Mouse (Mus musculus) monocyte, adult 5-6 weeks (primary cell): ENCODE measurements around the gene Vmn1r9. TPM values are rescaled to one million over a fixed set of nuclear protein-coding genes. Genes with fewer than 3 reads are reported as not detected.
"Not testable (repeated sequence)": the region's sequence is repeated elsewhere in the genome, so short reads cannot be mapped to it uniquely, and the experiment has no call there.

Experiments
- ATAC-seq: fragments of 153-309, 156-312 bp; replicated peaks from 2 replicates; pipeline ENCODE4 v1.8.0; 2017; ENCODE audit warnings: mild to moderate bottlenecking; ENCODE audit not compliant: low TSS enrichment, insufficient number of reproducible peaks, severe bottlenecking, poor library complexity, low FRiP score
- total RNA-seq: library from RNA; stranded (forward); fragments of 200-1000, 200-491, 200-594 nt; gene quantifications from 3 replicates; pipeline ENCODE4 v1.2.3, GENCODE M21; 2017

The Vmn1r9 gene
- not detected in 3 replicates for total RNA-seq

GRCm38 (mm10) chr6:57066487-57066886 lies at the start of gene Vmn1r9:
Vmn1r9 (plus strand) TSS chr6:57066787.
- no peak for ATAC-seq

- ATAC-seq: not testable (repeated sequence)
Observed at GRCm38 (mm10) chr6:57025224-57025623, 41.4 kb upstream of the Vmn1r9 start, which contains the start of gene Vmn1r7. Vmn1r7 (minus strand) TSS chr6:57025324.

GRCm38 (mm10) chr6:57031984-57032383 lies 34.6 kb upstream of the Vmn1r9 start, which contains the start of gene Vmn1r8:
Vmn1r8 (plus strand) TSS chr6:57032284.
- ATAC-seq: no peak

GRCm38 (mm10) chr6:57034674-57035073 lies 31.9 kb upstream of the Vmn1r9 start:
- no peak for ATAC-seq

- no peak for ATAC-seq
Observed at GRCm38 (mm10) chr6:57063730-57064129, 2.9 kb upstream of the Vmn1r9 start.

- ATAC-seq: no peak
Observed at GRCm38 (mm10) chr6:57106358-57106757, 39.8 kb downstream of the Vmn1r9 start.

- ATAC-seq: no peak
Observed at GRCm38 (mm10) chr6:57109154-57109553, 42.6 kb downstream of the Vmn1r9 start, which contains the start of gene Vmn1r10. Vmn1r10 (plus strand) TSS chr6:57109454.

Other genes with a start within 250 kb of the Vmn1r9 start
- gene Fkbp9, start 234.7 kb upstream of the Vmn1r9 start, total RNA-seq: 0.29 to 1.2 TPM (median 0.32 TPM) in 3 replicates
- 38.6 to 88.2 TPM (median 56.0 TPM) in 3 replicates for gene Nt5c3, start 142.9 kb upstream of the Vmn1r9 start, total RNA-seq
- gene Vmn1r4, start 142.8 kb upstream of the Vmn1r9 start, total RNA-seq: 0.19 TPM in 2 of 3 replicates, not detected in the other
- gene Vmn1r5, start 96.5 kb upstream of the Vmn1r9 start, total RNA-seq: not detected in 3 replicates
- not detected in 3 replicates for gene Vmn1r6, start 69.5 kb upstream of the Vmn1r9 start, total RNA-seq
- 0.58 TPM in 1 of 3 replicates, not detected in the others for gene Vmn1r7, start 41.5 kb upstream of the Vmn1r9 start, total RNA-seq
- gene Vmn1r8, start 34.5 kb upstream of the Vmn1r9 start, total RNA-seq: not detected in 3 replicates
- gene Vmn1r10, start 42.7 kb downstream of the Vmn1r9 start, total RNA-seq: not detected in 3 replicates
- gene Vmn1r11, start 66.7 kb downstream of the Vmn1r9 start, total RNA-seq: not detected in 3 replicates
- not detected in 3 replicates for gene Vmn1r12, start 90.1 kb downstream of the Vmn1r9 start, total RNA-seq
- gene Vmn1r13, start 136.5 kb downstream of the Vmn1r9 start, total RNA-seq: 0.10 TPM in 1 of 3 replicates, not detected in the others
- not detected in 3 replicates for gene Vmn1r14, start 164.9 kb downstream of the Vmn1r9 start, total RNA-seq
- gene Vmn1r15, start 191.2 kb downstream of the Vmn1r9 start, total RNA-seq: not detected in 3 replicates